Mouse (Mus musculus): Measurements from ENCODE around the gene Klk7.

DNA sequence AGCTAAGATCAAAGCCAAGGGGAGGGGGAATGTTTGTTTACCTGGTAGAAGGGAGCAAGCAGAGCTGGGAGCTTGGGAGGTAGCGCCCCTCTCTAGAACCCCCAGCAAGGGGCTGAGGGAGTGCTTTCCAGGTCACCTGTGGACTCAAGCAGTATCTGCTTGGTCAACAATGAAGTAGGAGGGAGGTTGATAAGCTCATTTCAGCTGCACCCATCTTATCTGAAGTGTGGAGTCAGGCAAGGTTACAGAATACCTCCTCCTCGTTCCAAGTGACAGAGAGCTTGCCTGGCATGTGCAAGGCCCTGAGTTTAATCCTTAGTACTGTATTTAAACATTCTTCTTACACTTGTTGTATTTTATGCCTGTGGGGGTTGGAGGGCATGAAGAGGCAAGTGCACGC lies 44.6 kb downstream of the Klk7 start:
- TF ChIP-seq POLR2A (IDR thresholded peaks at IDR 0.05; ENCODE audit: borderline replicate concordance, insufficient read depth, low read length) (no peak), CTCF (IDR thresholded peaks at IDR 0.05; ENCODE audit: borderline replicate concordance, insufficient read depth, low read depth, low read length) (no peak)
